Mouse (Mus musculus) brain, embryonic 14.5 days (tissue): Measurements from ENCODE around the gene Flvcr1.

ENCODE experiments used
- CTCF ChIP-seq: fragments of 200-500 bp; IDR thresholded peaks from 2 replicates; pipeline ENCODE4 v1.5.1; 2012; ENCODE audit warnings: inconsistent platforms, mild to moderate bottlenecking, moderate library complexity, borderline replicate concordance; ENCODE audit not compliant: insufficient read depth, insufficient read length; ENCODE audit errors: extremely low read depth
- POLR2A ChIP-seq: fragments of 200-500 bp; IDR thresholded peaks from 2 replicates; pipeline ENCODE4 v1.6.1; 2012; ENCODE audit warnings: mild to moderate bottlenecking, inconsistent platforms, borderline replicate concordance; ENCODE audit not compliant: poor library complexity, insufficient read depth, insufficient read length, severe bottlenecking; ENCODE audit errors: extremely low read depth

- no peak for TF ChIP-seq POLR2A
- no peak for TF ChIP-seq CTCF
These were observed 36.4 kb upstream of the Flvcr1 start for GRCm38 (mm10) chr1:191062241-191062780.
